Mouse (Mus musculus): Measurements from ENCODE around the gene Padi6.

The Padi6 gene

DNA sequence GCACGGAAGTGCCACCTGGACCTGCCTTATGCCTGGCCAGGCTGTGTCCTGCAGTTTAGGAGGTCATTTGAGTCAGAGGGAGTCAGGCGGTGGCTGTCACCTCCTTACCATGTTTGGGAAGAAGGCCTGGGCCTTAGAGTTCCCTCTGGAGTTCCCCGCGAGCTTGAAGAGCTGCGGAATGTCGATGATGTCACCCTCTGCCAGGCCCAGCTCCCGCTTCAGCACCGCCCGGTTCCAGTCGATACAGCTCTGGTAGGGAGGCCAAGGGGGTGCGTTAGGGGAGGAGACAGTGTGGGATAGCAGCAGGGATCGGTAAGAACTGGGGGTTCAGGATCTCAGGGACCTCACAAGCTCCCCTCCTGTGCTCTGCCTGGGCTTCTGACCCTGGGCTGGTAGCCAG lies 5.5 kb upstream of the Padi6 start:
- no peak for DNase-seq (ENCODE audit: low spot score)

DNA sequence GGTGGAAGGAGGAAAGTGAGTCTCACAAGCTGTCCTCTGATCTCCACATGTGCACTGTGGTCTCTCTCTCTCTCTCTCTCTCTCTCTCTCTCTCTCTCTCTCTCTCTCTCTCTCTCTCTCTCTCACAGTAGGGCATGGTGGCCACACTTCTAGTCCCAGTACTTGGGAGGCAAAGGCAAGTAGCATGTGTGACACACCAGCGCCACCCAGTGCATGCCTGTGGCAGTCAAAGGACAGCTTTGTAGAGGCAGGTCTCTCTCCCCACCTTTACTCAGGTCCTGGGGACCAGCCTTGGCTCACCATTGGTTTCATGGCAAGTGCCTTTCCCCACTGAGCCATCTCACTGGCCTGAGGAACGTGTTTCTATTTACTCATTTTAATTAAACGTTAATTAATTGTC lies 2.2 kb upstream of the Padi6 start:
- DNase-seq (ENCODE audit: low spot score): peak; percentile 39

DNA sequence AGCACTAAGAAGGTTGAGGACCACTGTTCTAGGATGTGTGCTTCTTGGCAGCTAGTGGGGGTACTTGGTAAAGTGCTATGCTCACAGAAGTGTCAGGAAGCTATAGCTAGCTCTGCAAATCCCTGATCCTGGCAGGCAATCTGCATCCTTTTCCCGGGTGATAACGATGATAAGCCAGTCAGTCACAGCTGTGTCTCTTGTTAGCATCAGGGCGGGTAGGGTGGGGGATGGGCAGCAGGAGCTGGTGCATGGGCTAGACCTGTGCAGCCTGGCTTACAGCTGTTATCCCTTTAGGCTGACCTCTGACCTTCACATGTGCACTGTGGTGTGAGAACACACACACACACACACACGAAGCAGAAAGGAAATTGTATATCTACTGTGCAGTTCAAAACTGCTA lies 643 bp upstream of the Padi6 start:
- DNase-seq (ENCODE audit: low spot score): no peak

DNA sequence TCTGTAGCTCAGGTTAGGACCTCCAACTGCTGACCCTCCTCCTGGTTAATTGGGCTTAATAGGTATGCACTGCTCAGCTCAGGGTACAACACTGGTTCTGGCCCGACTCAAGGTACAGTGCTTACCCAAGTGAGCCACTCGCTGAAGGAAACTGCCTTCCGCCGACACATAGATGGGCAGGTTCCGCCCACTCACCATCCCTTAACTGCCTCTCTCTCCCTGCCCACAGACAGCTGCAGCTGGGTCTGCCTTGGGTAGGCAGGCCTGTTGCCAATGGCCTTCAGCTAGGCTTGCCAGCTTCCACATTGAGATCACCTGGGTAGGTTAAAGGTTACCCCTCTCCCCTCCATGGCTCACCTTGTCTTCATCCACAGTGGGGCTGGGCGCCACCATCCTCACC lies 1.0 kb downstream of the Padi6 start:
- DNase-seq (ENCODE audit: low spot score): no peak

DNA sequence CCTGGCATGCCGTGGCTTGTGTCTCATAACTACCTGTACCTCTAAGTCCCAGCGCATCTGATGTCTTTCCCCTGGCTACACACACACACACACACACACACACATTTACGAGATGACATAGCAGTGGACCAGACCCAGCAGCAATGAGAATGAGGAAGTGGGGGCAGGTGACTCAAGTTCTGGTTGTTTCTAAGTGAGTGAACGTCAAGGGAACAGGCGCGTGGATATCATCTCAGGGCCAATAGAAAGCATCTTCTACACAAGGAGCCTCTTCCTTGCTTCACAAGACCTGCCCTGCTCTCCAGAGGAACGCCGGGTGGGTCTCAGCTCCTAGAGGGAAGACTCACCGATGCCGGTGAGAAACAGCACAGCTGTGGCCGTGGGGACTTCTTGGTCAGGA lies 1.8 kb downstream of the Padi6 start:
- no peak for DNase-seq (ENCODE audit: low spot score)

DNA sequence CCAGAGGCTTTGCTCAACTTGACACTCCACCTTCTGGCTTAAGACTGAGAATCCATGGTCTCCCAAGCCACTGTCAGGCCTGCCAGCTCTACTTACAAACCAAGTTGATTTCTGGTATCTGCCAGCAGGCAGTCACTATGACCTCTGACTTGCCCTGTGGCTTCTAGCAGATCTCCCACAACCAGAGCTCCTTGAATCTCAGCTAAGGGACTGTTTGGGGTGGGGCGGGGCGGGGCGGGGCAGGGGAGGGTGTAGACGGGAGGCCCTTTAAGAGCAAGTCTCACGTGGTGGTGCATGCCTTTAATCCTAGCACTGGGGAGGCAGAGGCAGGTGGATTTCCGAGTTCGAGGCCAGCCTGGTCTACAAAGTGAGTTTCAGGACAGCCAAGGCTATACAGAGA lies 9.6 kb downstream of the Padi6 start:
- no peak for DNase-seq (ENCODE audit: low spot score)

DNA sequence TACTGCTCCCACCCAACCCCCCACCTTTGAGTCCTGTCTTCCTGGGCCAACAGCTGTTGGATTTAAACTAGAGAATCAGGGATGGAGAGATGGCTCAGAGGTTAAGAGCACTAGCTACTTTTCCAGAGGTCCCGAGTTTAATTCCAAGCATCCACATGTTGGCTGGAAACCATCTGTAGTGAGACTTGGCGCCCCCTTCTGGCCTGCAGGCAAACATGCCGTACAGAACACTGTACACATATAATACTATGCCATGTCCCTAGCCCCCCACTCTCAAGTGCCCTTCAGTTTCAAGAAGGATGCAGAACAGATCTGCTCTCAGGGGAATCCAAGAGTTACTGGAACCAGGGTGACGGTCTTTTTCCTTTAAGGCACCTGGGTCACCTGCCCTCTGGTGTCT lies 10.8 kb downstream of the Padi6 start:
- DNase-seq (ENCODE audit: low spot score): no peak

DNA sequence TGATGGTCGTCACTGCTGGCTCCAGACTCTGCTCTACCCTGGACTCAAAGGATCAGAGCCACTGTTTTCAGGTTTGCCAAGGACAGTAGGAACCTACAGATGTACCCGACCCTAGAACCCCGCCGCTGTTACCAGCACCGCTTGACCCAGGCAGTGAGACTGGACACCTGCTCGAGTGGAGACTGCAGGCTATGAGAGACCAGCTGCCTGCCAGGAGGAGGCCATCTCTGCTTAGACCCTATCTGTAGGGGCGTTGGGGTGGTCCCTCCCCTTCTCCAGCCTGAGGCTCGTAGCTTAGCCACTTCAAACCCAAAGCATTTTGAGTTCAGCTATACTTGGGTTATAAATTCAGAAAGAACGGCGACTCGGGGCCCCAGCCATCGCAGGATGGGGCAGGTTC lies 15.5 kb downstream of the Padi6 start:
- no peak for DNase-seq (ENCODE audit: low spot score)

DNA sequence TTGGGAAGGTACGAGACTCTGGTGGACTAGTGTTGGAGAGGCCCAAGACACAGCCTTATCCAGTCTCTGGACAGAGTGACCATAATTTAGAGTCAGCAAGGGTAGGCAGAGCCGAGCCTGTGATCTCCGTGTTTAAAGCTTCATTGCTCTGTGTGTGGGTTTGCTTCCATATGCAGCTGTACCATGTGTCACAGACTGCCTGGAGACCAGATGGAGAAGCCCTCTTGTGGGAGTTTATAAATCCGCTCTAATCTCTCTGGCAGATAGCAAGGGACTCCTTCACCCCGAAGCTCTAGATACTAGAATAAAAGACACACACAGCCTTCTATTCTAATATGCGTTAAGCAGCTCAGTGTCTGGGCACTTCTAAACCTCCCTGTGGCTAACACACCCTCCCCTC lies 17.7 kb downstream of the Padi6 start:
- no peak for DNase-seq (ENCODE audit: low spot score)

DNA sequence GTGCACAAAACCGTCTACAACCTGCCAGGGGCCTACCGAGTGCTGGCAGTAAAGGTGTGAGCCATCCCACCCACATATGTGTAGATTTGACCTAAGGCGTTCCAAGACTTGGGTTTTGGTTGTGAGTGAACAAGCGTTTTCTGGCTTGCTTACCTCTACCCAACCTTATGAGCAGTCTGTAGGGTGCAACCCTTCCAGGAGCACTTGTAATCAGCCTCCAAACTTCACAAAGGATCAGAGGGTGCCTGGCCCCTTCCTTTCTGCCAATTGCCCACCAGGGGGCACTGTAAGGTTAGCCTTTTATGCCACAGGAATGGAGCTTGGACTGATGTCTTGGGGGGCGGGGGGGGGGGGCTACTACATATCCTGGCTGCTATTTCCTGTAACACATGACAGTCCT lies 18.6 kb downstream of the Padi6 start:
- peak; percentile 20 for DNase-seq (ENCODE audit: low spot score)

DNA sequence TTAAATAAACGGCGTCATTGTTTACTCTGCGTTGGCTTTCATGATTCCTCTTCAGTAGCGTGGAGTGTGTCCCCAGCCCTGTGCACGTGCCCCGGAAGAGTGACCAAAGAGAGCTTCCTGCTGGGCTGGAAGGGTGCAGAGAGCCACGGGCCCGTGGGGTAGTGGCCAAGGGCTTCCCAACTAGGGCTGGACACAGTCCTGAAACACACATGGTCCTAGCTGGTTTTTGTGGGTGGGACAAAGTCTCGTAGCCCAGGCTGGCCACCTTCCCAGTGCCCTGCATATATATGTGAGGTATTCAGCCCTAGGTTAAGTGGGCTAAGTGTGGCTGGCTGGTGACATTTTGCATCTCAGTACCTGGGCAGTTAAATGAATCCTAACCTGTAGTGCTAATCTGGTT lies 19.3 kb downstream of the Padi6 start:
- no peak for DNase-seq (ENCODE audit: low spot score)

DNA sequence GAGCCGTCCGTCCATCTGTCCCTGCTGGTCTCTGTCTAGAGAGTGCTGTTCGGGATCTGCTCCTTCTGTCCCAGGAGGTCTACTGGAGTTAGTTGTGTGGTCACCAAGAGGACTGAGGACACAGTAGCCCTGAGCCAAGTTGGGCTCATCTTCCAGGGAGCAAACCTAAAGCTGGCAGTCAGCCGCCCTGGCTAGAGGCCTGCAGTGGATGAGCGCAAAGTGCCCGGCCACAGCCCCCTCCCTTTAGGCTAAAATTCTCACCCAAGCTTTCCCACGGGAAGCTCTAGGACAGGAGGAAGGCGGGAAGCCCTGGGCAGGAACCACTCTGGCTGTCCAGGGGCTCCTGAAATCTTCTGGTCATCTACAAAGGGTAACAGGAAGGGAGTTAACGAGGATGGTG lies 19.7 kb downstream of the Padi6 start:
- DNase-seq (ENCODE audit: low spot score): no peak

DNA sequence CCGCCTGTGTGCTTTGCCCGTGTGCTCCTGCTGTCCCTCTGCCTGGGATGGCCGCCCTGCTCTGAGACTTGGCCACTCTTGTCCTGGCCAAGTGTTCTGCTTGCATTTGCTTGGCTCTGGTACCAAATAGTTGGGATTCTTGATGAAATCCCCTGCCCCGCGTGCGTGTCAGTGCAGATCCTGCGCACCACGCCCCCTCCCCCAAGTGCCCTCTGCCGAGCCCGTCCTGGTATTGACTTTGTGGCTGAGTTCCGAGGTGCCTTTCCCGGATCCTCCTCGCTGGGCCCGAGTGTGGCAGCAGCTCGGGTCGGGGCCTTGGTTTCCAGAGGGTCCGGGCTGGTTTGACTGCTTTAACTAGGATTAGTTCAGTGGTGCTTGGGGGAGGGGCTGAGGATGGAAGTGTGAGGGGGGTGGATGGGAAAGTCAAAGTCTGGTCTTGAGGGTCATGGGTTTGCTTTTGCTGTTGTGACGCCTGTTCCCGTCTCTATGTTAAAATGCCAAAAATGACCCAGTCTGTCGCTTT lies 20.4 kb downstream of the Padi6 start:
- DNase-seq (ENCODE audit: low spot score): no peak

DNA sequence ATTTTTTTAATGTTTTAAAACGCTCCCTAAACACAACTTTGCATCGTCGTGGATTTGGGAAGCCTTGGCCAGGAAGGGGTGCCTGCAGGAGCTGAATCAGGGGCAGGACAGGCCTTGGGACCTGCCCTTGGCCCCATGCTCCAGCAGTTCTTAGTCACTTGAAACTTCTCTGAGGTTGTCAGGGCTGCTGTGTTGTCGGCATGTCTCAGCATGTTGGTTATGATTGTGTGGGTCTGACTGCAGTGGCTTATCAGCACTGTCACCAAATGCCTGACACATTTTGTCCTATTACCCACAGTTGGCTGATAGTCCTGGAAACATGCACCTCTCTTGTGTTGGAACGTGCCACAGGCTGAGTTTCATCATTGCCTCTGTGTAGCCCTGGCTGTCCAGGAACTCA lies 22.4 kb downstream of the Padi6 start:
- DNase-seq (ENCODE audit: low spot score): no peak

DNA sequence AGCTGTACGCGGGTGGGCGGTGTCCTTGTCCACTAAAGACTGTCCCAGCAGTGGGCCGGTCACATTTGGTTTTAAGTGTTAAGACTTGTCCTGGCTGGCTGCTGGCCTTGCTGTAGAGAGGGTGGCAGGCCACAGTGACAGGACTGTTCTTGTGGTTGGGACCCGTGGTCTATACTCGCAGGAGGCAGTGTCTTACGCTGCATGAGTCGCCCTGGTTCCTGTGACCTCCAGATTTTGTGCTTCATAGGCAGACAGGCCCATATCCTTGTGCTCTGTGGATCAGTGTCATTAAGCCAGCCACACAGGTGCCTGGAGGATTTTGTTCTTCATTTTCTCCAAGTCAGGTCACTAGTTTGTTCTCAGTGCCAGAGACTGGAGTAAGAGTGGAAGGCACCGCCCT lies 24.0 kb downstream of the Padi6 start:
- DNase-seq (ENCODE audit: low spot score): no peak

DNA sequence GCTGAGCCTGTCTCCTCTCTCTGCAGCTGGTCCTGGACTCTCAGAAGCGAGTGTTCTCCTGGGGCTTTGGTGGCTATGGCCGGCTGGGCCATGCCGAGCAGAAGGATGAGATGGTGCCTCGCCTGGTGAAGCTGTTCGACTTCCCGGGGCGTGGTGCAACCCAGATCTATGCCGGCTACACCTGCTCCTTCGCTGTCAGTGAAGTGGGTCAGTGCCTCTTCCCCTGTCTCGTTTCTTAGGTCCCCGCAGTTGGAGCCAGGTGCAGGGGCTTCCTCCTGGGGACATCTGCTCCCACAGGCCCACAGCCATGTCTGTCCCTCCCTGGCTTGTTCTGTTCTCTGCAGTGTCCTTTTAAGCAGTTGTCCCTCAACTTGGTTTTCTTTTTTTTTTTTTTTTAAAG lies 25.4 kb downstream of the Padi6 start:
- DNase-seq (ENCODE audit: low spot score): no peak

DNA sequence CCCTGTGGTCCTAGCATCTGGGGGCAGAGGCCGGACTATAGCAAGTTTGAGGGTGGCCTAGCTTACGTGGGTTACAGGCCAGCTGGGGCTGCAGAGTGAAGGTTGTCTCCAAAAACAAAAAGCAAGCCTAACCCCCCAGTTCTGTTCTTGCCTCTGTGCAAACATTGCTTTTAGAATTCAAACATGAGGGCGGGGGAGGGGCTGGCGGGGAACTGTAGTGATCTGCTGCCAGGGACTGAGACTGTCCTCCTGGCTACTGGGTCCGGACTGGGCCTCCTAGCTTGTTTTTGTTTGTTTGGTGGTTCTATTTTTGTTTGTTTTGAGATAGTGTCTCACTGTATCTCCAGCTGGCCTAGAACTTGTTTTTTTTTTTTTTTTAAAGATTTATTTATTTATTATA lies 27.9 kb downstream of the Padi6 start:
- DNase-seq (ENCODE audit: low spot score): no peak

DNA sequence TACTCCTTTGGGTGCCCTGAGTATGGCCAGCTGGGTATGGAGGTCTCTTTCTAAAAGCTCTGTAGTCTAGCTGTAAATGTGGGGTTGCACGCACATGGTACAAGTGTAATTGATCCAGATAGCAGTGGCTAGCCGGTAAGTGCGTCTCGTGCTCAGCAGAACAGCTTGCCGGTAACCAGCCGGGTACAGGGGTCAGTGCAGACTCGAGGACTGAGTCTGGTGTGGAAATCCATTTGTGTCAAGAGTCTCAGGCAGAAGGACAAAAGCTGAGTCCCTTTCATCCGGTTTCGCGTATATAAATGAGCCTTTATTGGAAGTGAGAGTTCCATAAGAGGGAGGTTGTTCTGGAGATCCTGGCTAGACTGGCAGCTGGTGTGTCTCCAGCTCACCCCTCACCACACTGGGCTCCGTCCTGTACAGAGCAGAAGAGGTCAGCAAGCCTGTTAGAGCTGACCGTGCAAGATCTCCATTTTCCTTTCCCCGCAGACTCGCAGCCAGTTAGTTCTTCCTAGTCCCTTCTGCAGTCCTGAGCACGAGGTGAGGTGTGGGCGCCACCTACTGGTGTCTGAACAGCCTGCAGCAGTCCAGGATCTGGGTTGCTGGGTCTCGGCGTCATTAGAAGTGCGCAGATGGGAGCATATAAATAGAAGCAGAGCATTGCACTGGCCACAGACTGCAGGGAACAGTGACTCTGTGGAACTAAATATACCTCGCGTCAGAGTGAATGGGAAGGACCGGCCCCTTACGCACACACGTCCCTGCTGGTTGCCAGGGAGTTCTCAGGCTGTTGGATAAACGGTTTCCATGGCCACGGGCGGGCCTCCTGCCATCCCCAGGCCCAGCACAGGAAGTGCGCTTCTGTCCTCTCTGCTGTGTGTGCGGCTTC lies 28.7 kb downstream of the Padi6 start:
- DNase-seq (ENCODE audit: low spot score): peak; percentile 79

DNA sequence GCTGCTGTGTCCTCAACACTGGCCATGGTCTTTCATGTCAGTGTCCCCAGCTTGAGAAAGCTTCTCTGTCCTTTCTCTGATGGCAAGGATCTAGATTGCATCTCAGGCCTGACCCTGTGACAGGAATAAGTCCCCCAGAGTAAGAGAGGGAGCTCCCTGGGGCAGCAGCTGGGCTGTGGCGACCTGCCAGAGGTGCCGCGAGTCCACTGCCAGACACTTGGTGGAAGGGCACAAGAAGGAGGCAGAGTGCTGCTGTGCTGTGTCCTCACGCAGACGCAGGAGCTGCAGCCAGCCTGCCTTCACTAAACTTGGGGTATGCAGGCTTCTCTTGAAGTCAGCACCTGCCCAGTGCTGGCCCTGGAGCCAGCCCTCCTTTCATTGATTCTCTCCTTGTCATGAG lies 31.1 kb downstream of the Padi6 start:
- no peak for DNase-seq (ENCODE audit: low spot score)

DNA sequence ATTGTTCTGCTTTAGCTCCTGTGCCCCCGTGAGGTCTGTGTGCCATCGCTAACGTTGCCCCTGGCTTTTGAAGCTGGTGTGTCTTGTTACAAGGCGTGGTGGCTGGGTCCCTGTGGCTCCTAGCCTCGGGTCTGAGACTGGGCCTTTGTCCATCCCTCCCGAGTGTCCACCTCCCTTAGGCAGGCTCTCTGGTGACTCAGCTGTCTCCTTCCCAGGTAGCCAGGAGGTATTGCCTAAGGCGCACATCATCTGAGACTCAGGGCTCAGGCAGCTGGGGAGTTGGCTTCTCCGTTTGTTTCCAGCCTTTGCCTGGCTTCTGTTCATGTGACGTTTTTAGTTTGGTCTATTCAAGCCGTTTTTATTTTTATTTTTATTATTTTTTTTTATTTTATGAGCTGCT lies 31.7 kb downstream of the Padi6 start:
- no peak for DNase-seq (ENCODE audit: low spot score)

DNA sequence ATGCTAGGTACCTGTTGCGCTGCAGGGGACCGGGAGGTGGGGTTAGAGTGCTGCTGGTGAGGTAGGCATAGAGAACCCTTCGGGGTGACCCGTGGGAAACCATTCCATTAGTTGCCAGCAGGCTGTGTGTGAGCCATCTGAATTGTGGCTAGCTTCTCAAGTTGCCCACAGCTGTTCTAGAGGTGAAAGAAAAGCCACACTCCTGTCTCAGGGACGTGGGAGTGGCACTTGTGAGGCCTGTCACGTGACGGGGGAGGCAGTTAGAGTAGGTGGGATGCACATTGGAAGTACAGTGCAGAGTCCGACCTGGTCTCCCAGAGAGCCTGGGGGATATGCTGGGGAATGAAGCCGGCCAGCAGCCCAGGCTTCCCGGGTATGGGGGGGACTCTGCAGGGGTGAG lies 32.8 kb downstream of the Padi6 start:
- no peak for DNase-seq (ENCODE audit: low spot score)

DNA sequence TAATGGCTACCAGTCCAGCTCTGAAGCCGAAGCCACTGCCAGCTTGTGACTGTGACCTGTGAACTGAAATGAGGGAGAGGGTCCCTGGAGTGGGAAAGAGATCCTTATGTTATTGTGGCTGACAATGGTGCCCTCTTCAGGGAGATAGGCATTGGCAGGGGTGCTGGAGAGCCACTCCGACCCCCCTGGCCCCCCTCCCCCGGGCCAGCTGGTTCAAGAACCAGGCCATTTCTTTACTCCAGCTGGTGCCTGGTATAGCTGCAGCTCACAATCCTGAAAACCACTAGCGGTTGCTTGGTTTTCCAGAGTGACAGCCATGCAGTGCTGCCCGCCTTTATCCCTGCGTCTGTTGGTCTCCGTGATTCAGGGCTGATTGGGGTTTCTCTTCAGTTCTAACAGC lies 33.3 kb downstream of the Padi6 start:
- no peak for DNase-seq (ENCODE audit: low spot score)

DNA sequence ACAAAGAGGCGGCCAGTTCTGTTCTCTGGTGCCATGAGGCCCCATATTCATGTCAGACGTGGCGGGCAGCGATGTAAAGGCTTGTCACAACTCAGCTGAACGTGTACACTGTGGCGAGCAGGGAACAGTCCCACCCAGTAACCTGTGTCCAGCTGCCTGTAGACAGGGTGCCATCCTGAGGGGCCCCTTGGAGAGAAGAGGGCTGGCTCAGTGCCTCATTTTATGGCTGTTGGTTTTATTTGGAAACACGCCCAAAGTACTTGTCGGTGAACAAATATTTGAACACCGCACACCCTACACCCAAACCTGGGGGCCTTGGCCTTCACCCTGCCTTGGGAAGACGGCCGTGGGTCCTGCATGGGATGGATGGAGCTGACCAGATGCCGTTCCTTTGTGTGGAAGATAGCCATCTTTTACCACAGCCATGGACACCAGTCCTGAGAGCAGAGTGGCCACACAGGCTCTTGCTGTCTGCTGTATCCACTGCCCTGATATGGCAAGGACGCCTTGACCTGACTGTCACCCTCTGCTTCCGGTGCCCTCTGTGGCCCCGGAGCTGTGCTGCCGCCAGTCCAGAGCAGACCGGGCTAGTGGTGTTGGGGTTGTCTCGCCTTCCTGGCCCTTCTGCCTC lies 34.0 kb downstream of the Padi6 start:
- no peak for DNase-seq (ENCODE audit: low spot score)

DNA sequence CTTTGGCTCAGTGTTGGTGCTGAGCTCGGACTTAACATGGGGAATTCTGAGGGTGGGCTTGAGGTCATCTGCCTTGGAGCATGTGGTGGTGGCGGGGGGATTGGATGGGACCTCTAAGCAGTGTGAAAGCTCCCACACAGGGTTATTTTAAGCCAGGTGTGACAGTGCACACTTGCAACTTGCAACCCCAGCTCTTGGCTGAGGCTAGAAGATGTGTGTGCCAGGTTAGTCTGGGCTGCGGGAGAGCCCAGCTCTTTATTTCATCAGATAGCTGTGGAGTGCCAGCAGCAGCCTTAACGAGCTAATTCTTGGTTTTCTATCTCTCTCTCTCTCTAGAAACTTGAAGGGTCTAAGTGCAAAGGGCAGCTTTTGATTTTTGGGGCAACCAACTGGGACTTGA lies 34.8 kb downstream of the Padi6 start:
- no peak for DNase-seq (ENCODE audit: low spot score)
